Mouse (Mus musculus) right cerebral cortex, postnatal 25 days (tissue): ENCODE results near the gene Mbd3l1.
A peak's percentile ranks its signal among the peaks of the same experiment; 100 is the strongest.

Experiments used
- DNase-seq: peaks from one replicate; pipeline ENCODE4 v3.0.0; 2022

Mbd3l1 gene

DNA sequence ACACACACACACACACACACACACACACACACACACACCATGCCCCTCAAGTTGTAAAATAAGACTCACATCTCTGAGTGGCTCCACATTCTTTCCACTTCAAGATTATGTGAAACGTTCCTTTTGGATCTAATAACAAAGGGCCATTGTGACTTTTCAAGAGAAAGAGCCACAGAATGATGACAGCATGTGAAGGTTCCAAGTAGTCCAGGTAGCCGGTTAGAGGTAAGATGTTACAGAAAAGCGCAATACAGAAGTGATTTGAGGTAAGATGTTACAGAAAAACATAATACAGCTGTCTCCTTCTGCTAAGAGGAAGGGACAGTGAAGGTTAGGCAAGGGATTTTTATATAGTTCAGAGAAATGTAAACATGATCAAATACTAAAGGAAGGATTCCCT is at the start of gene Mbd3l1, which contains the start of gene Zfp558:
Gene Mbd3l1, plus strand, starts transcription at position 192 of the 400 bp plus-strand sequence.
Gene Zfp558, minus strand, starts transcription at position 101 of the 400 bp plus-strand sequence.
- no peak for DNase-seq

DNA sequence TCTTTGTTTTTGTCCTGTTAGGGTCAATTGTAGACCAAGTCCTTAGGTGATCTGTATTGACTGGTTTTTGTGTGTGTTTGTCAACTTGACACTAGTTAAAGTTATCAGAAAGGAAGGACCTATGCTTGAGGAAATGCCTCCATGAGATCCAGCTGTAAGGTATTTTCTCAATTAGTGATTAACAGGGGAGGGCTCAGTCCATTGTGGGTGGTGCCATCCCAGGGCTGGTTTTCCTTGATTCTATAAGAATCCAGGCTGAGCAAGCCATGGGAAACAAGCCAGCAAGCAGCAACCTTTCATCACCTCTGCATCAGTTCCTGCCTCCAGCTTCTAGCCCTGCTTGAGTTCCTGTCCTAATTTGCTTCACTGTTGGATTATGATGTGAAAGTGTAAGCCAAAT is 47.8 kb upstream of the Mbd3l1 start, which contains the start of gene Mbd3l2:
Gene Mbd3l2, plus strand, starts transcription at position 301 of the 400 bp plus-strand sequence.
- DNase-seq, result no peak

DNA sequence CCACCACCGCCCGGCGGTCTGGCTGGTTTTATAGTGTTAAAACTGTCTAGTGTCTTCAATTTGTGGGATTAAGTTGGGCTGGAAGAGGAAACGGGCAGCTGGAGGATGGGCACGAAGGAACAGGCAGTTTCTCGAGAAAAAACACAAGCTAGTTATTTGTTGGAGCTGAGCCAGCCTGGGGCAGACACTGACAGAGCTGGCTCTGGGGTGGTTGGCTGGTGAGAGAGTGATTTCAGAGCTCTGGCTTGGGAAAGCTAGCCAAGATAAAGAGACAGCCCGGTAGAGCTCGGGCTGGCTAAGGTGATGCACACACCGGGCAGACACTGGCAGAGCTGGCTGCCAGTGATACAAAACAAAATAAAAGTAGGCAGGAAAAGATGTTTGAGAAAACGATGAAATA is 46.5 kb upstream of the Mbd3l1 start:
- no peak for DNase-seq

DNA sequence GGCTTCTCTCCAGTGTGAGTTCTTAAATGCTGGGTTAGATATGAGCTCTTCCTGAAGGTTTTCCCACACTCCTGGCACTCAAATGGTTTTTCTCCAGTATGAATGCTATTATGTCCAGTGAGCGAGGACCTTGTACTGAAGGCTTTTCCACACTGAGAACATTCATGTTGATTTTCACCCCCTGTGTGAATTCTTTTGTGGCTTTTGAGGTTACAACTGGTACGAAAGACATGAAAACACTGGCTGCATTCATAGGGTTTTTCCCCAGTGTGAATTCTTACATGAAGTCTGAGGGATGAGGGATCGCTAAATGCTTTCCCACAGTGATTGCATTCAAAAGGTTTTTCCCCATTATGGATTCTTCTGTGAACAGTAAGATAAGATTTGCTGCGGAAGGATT is 21.6 kb upstream of the Mbd3l1 start:
- no peak for DNase-seq

DNA sequence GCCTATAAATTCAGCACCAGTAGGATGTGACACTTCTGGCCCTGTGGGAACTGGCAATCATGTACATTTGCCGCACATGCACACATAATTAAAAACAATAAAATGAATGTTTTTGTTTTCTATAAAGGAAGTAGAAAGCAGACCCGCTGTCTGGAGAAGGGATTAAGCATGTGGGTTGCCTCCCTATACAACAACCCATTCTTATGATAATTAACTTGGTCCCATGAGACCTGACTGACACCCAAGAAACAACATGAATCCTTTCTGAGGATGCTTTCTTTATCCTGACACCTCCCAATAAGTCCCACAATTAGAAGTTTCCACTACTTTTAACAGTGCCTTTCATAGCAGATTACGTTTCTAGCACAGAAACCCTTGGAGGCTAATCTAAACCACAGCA is 10.8 kb upstream of the Mbd3l1 start:
- no peak for DNase-seq

DNA sequence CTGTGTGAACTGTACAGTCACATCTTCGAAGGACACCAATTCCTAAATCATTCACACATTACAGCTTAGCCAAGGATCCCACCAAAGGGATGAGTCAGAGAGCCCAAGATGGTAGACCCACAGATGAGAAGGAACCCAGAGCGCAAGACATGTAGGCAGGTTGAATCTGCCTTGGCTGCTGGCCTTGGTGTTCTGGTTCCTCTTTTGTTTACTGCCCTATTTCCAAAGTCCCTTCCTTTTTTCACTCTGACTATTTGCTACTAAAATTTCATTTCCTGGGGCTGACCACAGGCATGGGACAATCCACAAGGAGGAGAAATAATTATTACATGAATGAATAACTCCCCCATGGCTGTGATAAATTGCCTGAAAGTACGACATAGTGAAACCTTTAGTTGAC is 10.2 kb upstream of the Mbd3l1 start:
- DNase-seq, result no peak

DNA sequence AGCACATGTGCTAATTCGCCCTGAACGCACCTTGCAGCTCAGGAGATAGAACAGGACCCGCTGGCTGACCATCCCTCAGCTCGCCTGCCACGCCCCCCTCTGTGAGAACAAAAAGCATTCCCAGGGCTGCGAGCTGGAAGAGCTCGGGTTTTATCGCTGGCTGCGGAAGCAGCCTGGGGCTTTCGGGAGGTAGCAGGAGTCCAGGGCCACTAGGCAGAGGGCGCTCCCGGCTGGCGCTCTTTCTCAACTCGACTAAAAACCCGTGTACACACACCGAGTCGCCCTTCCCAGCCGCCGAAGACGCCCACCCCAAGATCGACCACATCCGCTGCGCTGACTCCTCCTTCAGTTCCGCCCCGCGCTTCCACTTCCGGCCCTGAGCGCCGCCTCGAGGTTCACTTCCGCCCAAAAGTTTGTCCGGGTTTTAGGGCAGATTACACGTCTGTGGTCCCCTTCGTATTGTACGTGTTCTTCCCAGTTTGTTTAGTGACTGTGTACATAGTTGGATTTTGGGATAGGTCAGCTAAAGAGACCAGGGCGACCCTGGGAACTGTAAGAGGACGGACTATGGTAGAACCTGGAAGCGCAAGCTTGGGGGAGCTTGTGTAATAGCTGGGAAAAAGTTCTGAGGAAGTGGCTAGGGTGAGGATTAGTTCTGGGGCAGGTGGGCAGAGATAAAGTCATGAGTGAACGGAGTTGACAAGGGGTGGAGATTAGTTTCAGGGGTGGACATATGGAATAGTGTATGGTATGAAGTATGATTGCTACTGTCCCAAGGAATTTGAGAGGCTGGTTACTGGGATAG is 4.6 kb upstream of the Mbd3l1 start:
- peak; percentile 71 for DNase-seq

DNA sequence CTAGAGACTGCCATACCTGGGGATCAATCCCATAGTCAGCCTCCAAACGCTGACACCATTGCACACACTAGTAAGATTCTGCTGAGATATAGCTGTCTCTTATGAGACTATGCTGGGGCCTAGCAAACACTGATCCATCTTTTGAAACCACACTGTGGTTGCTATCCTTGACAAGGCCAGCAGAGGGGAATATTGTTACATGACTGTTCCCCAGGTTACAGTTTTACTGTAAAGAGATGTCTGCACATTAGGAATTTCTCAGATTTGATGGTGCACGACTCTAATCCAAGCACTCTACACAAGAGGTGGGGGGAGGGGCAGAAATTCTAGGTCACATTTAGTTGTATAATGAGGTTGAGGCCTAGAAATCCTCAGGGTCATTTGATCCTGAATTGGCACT is 29.9 kb downstream of the Mbd3l1 start:
- no peak for DNase-seq
